Mouse (Mus musculus): Measurements from ENCODE around the gene Ctu1.

DNA sequence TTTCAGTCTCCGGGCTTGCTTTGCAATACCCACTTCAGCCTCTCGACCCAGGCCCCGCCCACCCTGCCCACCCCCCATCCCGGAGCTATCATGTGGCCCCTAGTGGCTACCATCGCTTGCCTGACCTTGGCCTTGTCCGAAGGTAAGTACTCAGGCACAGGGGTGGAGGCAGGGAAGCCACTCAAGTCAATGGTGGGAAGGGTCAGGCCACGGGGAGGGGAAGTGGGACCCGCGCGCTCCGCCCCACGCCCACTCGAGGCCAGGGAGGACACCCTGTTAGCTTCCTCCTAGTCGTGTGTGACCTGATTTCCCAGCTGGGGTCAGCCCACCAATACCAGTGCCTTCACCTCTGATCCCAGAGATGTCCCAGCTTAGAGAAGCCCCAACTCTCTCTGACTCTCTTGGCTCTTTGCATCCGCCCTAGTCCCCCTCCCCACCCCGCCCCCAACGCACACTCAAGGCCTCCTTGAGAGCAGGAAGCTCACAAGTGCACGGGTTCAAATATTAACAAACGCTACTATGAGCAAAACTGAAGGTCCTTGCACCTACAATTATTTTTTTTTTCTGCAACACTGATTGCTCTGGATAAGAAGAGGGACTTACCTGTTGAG, 42.0 kb downstream of the Ctu1 start:
- TF ChIP-seq CTCF (IDR thresholded peaks at IDR 0.05; ENCODE audit: borderline replicate concordance, extremely low read depth, insufficient read depth, insufficient read length) (no peak), POLR2A (IDR thresholded peaks at IDR 0.05; ENCODE audit: borderline replicate concordance, extremely low read depth, insufficient read depth, insufficient read length, poor library complexity, severe bottlenecking) (no peak)
